Mouse (Mus musculus) lung, postnatal 0 days (tissue): Measurements from ENCODE around the gene Gata3.

Source experiments
- CTCF ChIP-seq: IDR thresholded peaks from 2 replicates; pipeline ENCODE4 v1.5.1; 2016; ENCODE audit warnings: antibody characterized with exemption, mild to moderate bottlenecking
- EP300 ChIP-seq: IDR thresholded peaks from 2 replicates; pipeline ENCODE4 v1.6.1; 2016; ENCODE audit warnings: antibody characterized with exemption, mild to moderate bottlenecking, control low read depth

GRCm38 (mm10) chr2:9878564-9879081 lies 11.2 kb downstream of the Gata3 start:
- TF ChIP-seq CTCF: no peak
- TF ChIP-seq EP300: no peak
